Mouse (Mus musculus): ENCODE measurements around the gene Dlst. TPM values are rescaled to one million over a fixed set of nuclear protein-coding genes. Genes with fewer than 3 reads are reported as not detected.

Gene Dlst
- polyA plus RNA-seq, 1 experiment from 2014 or later: 118 TPM

Other genes starting within 250 kb of the Dlst start
- 0.65 TPM in 1 of 2 replicates, not detected in the other for gene Ltbp2, start 234.3 kb upstream of the Dlst start, polyA plus RNA-seq (2014; fragmentation: Nextera tagmentation; extraction: Ambion mirVana)
- gene Fcf1, start 139.9 kb upstream of the Dlst start, polyA plus RNA-seq (2014; fragmentation: Nextera tagmentation; extraction: Ambion mirVana): 141 and 148 TPM in 2 replicates
- 25.1 and 29.3 TPM in 2 replicates for gene Arel1, start 139.9 kb upstream of the Dlst start, polyA plus RNA-seq (2014; fragmentation: Nextera tagmentation; extraction: Ambion mirVana)
- 46.8 and 55.5 TPM in 2 replicates for gene Ylpm1, start 114.5 kb upstream of the Dlst start, polyA plus RNA-seq (2014; fragmentation: Nextera tagmentation; extraction: Ambion mirVana)
- 2.5 and 3.5 TPM in 2 replicates for gene Prox2, start 74 bp upstream of the Dlst start, polyA plus RNA-seq (2014; fragmentation: Nextera tagmentation; extraction: Ambion mirVana)
- gene Rps6kl1, start 40.4 kb downstream of the Dlst start, polyA plus RNA-seq (2014; fragmentation: Nextera tagmentation; extraction: Ambion mirVana): 1.9 and 2.8 TPM in 2 replicates
- gene Pgf, start 67.0 kb downstream of the Dlst start, polyA plus RNA-seq (2014; fragmentation: Nextera tagmentation; extraction: Ambion mirVana): 3.1 and 3.7 TPM in 2 replicates
- gene Eif2b2, start 108.6 kb downstream of the Dlst start, polyA plus RNA-seq (2014; fragmentation: Nextera tagmentation; extraction: Ambion mirVana): 98.9 and 109 TPM in 2 replicates
- 8.7 and 9.8 TPM in 2 replicates for gene Mlh3, start 159.8 kb downstream of the Dlst start, polyA plus RNA-seq (2014; fragmentation: Nextera tagmentation; extraction: Ambion mirVana)
- 53.6 and 61.9 TPM in 2 replicates for gene Acyp1, start 177.6 kb downstream of the Dlst start, polyA plus RNA-seq (2014; fragmentation: Nextera tagmentation; extraction: Ambion mirVana)
- gene Zc2hc1c, start 177.8 kb downstream of the Dlst start, polyA plus RNA-seq (2014; fragmentation: Nextera tagmentation; extraction: Ambion mirVana): 1.2 and 1.8 TPM in 2 replicates
- gene Nek9, start 228.5 kb downstream of the Dlst start, polyA plus RNA-seq (2014; fragmentation: Nextera tagmentation; extraction: Ambion mirVana): 13.8 and 14.0 TPM in 2 replicates